Mouse (Mus musculus): ENCODE measurements around the gene Atad3a. TPM values are rescaled to one million over a fixed set of nuclear protein-coding genes. Genes with fewer than 3 reads are reported as not detected.

Gene Atad3a
- 67.4 TPM for polyA plus RNA-seq (2014; fragmentation: Illumina TruSeq; extraction: RNeasy Lipid Tissue Mini Kit (QIAGEN cat#74804); ENCODE audit: low read depth, low replicate concordance)

GRCm38 (mm10) chr4:155760613-155761355, at the start of gene Atad3a:
Atad3a (minus strand) TSS chr4:155761093.

GRCm38 (mm10) chr4:155802741-155803339, 41.9 kb upstream of the Atad3a start, which contains the start of gene Mrpl20:
Mrpl20 (plus strand) TSS chr4:155802878.

GRCm38 (mm10) chr4:155790021-155790489, 29.2 kb upstream of the Atad3a start, which contains the start of gene Ankrd65:
Ankrd65 (plus strand) TSS chr4:155790439.

GRCm38 (mm10) chr4:155785819-155786218, 24.9 kb upstream of the Atad3a start, which contains the start of gene Tmem88b:
Tmem88b (minus strand) TSS chr4:155785874.

GRCm38 (mm10) chr4:155774280-155774754, 13.4 kb upstream of the Atad3a start, which contains the start of gene Vwa1:
Vwa1 (minus strand) TSS chr4:155774698.

GRCm38 (mm10) chr4:155734350-155734941, 26.4 kb downstream of the Atad3a start, which contains the start of gene Tmem240:
Tmem240 (plus strand) TSS chr4:155734800.

GRCm38 (mm10) chr4:155704721-155705591, 55.9 kb downstream of the Atad3a start, which contains the start of gene Ssu72:
Ssu72 (plus strand) TSS chr4:155704800.

GRCm38 (mm10) chr4:155694111-155694481, 66.8 kb downstream of the Atad3a start, which contains the start of gene Fndc10:
Fndc10 (plus strand) TSS chr4:155694342.

Other genes with a start within 250 kb of the Atad3a start
- gene Nadk, start 198.7 kb downstream of the Atad3a start, polyA plus RNA-seq (2014; fragmentation: Illumina TruSeq; extraction: RNeasy Lipid Tissue Mini Kit (QIAGEN cat#74804); ENCODE audit: low read depth, low replicate concordance) = 31.7 TPM
- 8.7 TPM for gene Slc35e2, start 159.7 kb downstream of the Atad3a start, polyA plus RNA-seq (2014; fragmentation: Illumina TruSeq; extraction: RNeasy Lipid Tissue Mini Kit (QIAGEN cat#74804); ENCODE audit: low read depth, low replicate concordance)
- 71.4 TPM for gene Cdk11b, start 136.2 kb downstream of the Atad3a start, polyA plus RNA-seq (2014; fragmentation: Illumina TruSeq; extraction: RNeasy Lipid Tissue Mini Kit (QIAGEN cat#74804); ENCODE audit: low read depth, low replicate concordance)
- not detected for gene Gm10563, start 115.7 kb downstream of the Atad3a start, polyA plus RNA-seq (2014; fragmentation: Illumina TruSeq; extraction: RNeasy Lipid Tissue Mini Kit (QIAGEN cat#74804); ENCODE audit: low read depth, low replicate concordance)
- gene Mmp23, start 107.7 kb downstream of the Atad3a start, polyA plus RNA-seq (2014; fragmentation: Illumina TruSeq; extraction: RNeasy Lipid Tissue Mini Kit (QIAGEN cat#74804); ENCODE audit: low read depth, low replicate concordance) = 17.1 TPM
- 29.0 TPM for gene Mib2, start 91.9 kb downstream of the Atad3a start, polyA plus RNA-seq (2014; fragmentation: Illumina TruSeq; extraction: RNeasy Lipid Tissue Mini Kit (QIAGEN cat#74804); ENCODE audit: low read depth, low replicate concordance)
- 2.0 TPM for gene Fndc10, start 66.8 kb downstream of the Atad3a start, polyA plus RNA-seq (2014; fragmentation: Illumina TruSeq; extraction: RNeasy Lipid Tissue Mini Kit (QIAGEN cat#74804); ENCODE audit: low read depth, low replicate concordance)
- 55.4 TPM for gene Ssu72, start 56.3 kb downstream of the Atad3a start, polyA plus RNA-seq (2014; fragmentation: Illumina TruSeq; extraction: RNeasy Lipid Tissue Mini Kit (QIAGEN cat#74804); ENCODE audit: low read depth, low replicate concordance)
- gene Tmem240, start 26.3 kb downstream of the Atad3a start, polyA plus RNA-seq (2014; fragmentation: Illumina TruSeq; extraction: RNeasy Lipid Tissue Mini Kit (QIAGEN cat#74804); ENCODE audit: low read depth, low replicate concordance) = 0.79 TPM
- 11.3 TPM for gene Vwa1, start 13.6 kb upstream of the Atad3a start, polyA plus RNA-seq (2014; fragmentation: Illumina TruSeq; extraction: RNeasy Lipid Tissue Mini Kit (QIAGEN cat#74804); ENCODE audit: low read depth, low replicate concordance)
- 1.1 TPM for gene Tmem88b, start 24.8 kb upstream of the Atad3a start, polyA plus RNA-seq (2014; fragmentation: Illumina TruSeq; extraction: RNeasy Lipid Tissue Mini Kit (QIAGEN cat#74804); ENCODE audit: low read depth, low replicate concordance)
- gene Ankrd65, start 29.3 kb upstream of the Atad3a start, polyA plus RNA-seq (2014; fragmentation: Illumina TruSeq; extraction: RNeasy Lipid Tissue Mini Kit (QIAGEN cat#74804); ENCODE audit: low read depth, low replicate concordance) = not detected
- gene Mrpl20, start 41.8 kb upstream of the Atad3a start, polyA plus RNA-seq (2014; fragmentation: Illumina TruSeq; extraction: RNeasy Lipid Tissue Mini Kit (QIAGEN cat#74804); ENCODE audit: low read depth, low replicate concordance) = 93.6 TPM
- gene Ccnl2, start 51.4 kb upstream of the Atad3a start, polyA plus RNA-seq (2014; fragmentation: Illumina TruSeq; extraction: RNeasy Lipid Tissue Mini Kit (QIAGEN cat#74804); ENCODE audit: low read depth, low replicate concordance) = 89.2 TPM
- gene Aurkaip1, start 70.2 kb upstream of the Atad3a start, polyA plus RNA-seq (2014; fragmentation: Illumina TruSeq; extraction: RNeasy Lipid Tissue Mini Kit (QIAGEN cat#74804); ENCODE audit: low read depth, low replicate concordance) = 129 TPM
- 44.3 TPM for gene Mxra8, start 78.6 kb upstream of the Atad3a start, polyA plus RNA-seq (2014; fragmentation: Illumina TruSeq; extraction: RNeasy Lipid Tissue Mini Kit (QIAGEN cat#74804); ENCODE audit: low read depth, low replicate concordance)
- 41.8 TPM for gene Dvl1, start 86.3 kb upstream of the Atad3a start, polyA plus RNA-seq (2014; fragmentation: Illumina TruSeq; extraction: RNeasy Lipid Tissue Mini Kit (QIAGEN cat#74804); ENCODE audit: low read depth, low replicate concordance)
- 0.21 TPM for gene Tas1r3, start 102.3 kb upstream of the Atad3a start, polyA plus RNA-seq (2014; fragmentation: Illumina TruSeq; extraction: RNeasy Lipid Tissue Mini Kit (QIAGEN cat#74804); ENCODE audit: low read depth, low replicate concordance)
- 4.2 TPM for gene Cptp, start 108.3 kb upstream of the Atad3a start, polyA plus RNA-seq (2014; fragmentation: Illumina TruSeq; extraction: RNeasy Lipid Tissue Mini Kit (QIAGEN cat#74804); ENCODE audit: low read depth, low replicate concordance)
- gene Ints11, start 108.5 kb upstream of the Atad3a start, polyA plus RNA-seq (2014; fragmentation: Illumina TruSeq; extraction: RNeasy Lipid Tissue Mini Kit (QIAGEN cat#74804); ENCODE audit: low read depth, low replicate concordance) = 19.1 TPM
- gene Pusl1, start 130.7 kb upstream of the Atad3a start, polyA plus RNA-seq (2014; fragmentation: Illumina TruSeq; extraction: RNeasy Lipid Tissue Mini Kit (QIAGEN cat#74804); ENCODE audit: low read depth, low replicate concordance) = 15.5 TPM
- gene Acap3, start 130.7 kb upstream of the Atad3a start, polyA plus RNA-seq (2014; fragmentation: Illumina TruSeq; extraction: RNeasy Lipid Tissue Mini Kit (QIAGEN cat#74804); ENCODE audit: low read depth, low replicate concordance) = 10.2 TPM
- 50.9 TPM for gene Ube2j2, start 182.7 kb upstream of the Atad3a start, polyA plus RNA-seq (2014; fragmentation: Illumina TruSeq; extraction: RNeasy Lipid Tissue Mini Kit (QIAGEN cat#74804); ENCODE audit: low read depth, low replicate concordance)
- 18.6 TPM for gene C1qtnf12, start 201.2 kb upstream of the Atad3a start, polyA plus RNA-seq (2014; fragmentation: Illumina TruSeq; extraction: RNeasy Lipid Tissue Mini Kit (QIAGEN cat#74804); ENCODE audit: low read depth, low replicate concordance)
- gene B3galt6, start 231.6 kb upstream of the Atad3a start, polyA plus RNA-seq (2014; fragmentation: Illumina TruSeq; extraction: RNeasy Lipid Tissue Mini Kit (QIAGEN cat#74804); ENCODE audit: low read depth, low replicate concordance) = 2.0 TPM
- 104 TPM for gene Sdf4, start 231.8 kb upstream of the Atad3a start, polyA plus RNA-seq (2014; fragmentation: Illumina TruSeq; extraction: RNeasy Lipid Tissue Mini Kit (QIAGEN cat#74804); ENCODE audit: low read depth, low replicate concordance)

Measured in heart, adult 10 weeks (tissue).